ENCODE assay signal across 7 mouse cellular contexts in the genomic region with DNA sequence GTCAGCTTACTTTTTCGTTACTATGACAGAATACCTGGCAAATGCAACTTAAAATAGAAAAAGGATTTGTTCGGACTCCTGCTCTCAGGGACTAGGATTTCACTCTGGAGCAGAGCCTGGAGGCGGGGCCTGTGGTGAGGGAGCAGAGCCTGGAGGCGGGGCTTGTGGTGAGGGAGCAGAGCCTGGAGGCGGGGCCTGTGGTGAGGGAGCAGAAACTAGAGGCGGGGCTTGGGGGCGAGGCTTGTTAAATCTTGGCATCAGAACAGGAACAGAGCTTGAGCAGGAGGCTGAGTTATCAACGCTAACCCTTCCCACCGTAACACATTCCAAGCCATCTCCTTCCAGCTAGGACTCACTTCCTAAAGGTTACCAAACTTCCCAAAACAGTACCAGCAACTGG. TPM values are rescaled to one million over a fixed set of nuclear protein-coding genes. Genes with fewer than 3 reads are reported as not detected.
DNase-seq lines count a peak whose midpoint lies in the region; ATAC-seq and TF ChIP-seq lines count a peak whose summit lies in the region.

No protein-coding gene starts in this region.

- H3K27ac ChIP-seq in ES-E14 (ENCODE audit: insufficient read depth, low read depth, low read length, poor library complexity, severe bottlenecking) = no peak overlapping the region
- no peak overlapping the region for H3K27ac ChIP-seq in forebrain, embryonic 12.5 days
- H3K27ac ChIP-seq in limb, embryonic 11.5 days (replicated peaks; ENCODE audit: low read depth, low read length) = 0 out of 2 replicates have a peak overlapping the region, but pooled peaks have one; percentile 5
- no peak overlapping the region for H3K27ac ChIP-seq in midbrain, embryonic 14.5 days (replicated peaks; ENCODE audit: low read depth, low read length)

- WGBS in forebrain, embryonic 12.5 days = 30% methylated on average over 9 of the region's 9 CpGs
- WGBS in limb, embryonic 11.5 days = 35% methylated on average over 9 of the region's 9 CpGs
- 46% methylated on average over 9 of the region's 9 CpGs for WGBS in midbrain, embryonic 14.5 days

- ATAC-seq in forebrain, embryonic 12.5 days (ENCODE audit: low FRiP score) = peak; percentile 57; the same call in 1 of the 2 replicates
- ATAC-seq in limb, embryonic 11.5 days (ENCODE audit: insufficient number of reproducible peaks, low FRiP score, low TSS enrichment, low read depth) = peak; percentile 46; the same call in 1 of the 2 replicates
- ATAC-seq in midbrain, embryonic 14.5 days (ENCODE audit: low FRiP score, low TSS enrichment) = peak; percentile 63; the same call in 1 of the 2 replicates
- ATAC-seq in inflammation-experienced regulatory T-cells, adult 6 months = no peak

- intact Hi-C loops in heart, postnatal 14 days (cut with DNase I) = no loop called here

- no peak overlapping the region for H3K4me2 ChIP-seq in forebrain, embryonic 12.5 days
- no peak overlapping the region for H3K4me2 ChIP-seq in limb, embryonic 11.5 days (ENCODE audit: low read depth, severe bottlenecking)
- no peak overlapping the region for H3K4me2 ChIP-seq in midbrain, embryonic 14.5 days (ENCODE audit: low read length)

- in situ Hi-C loops in ES-E14 (cut with MboI; ENCODE audit: low sequenced_read_pairs in 2 of 2, unreplicated experiment in 2 of 2) = no loop called here

- no peak overlapping the region for H3K9ac ChIP-seq in ES-E14 (ENCODE audit: insufficient read depth, low read depth, low read length, poor library complexity, severe bottlenecking)
- no peak overlapping the region for H3K9ac ChIP-seq in forebrain, embryonic 12.5 days
- H3K9ac ChIP-seq in limb, embryonic 11.5 days (ENCODE audit: low read length) = no peak overlapping the region
- no peak overlapping the region for H3K9ac ChIP-seq in midbrain, embryonic 14.5 days (replicated peaks; ENCODE audit: low read length)

- peaks cover 3% of the 10 kb centered on the region; the same call in 1 of the 2 replicates for H3K36me3 ChIP-seq in ES-E14 (ENCODE audit: control insufficient read depth, insufficient read depth, low read length, poor library complexity, severe bottlenecking)
- peaks cover 92% of the 10 kb centered on the region for H3K36me3 ChIP-seq in forebrain, embryonic 12.5 days (replicated peaks)
- peaks cover 39% of the 10 kb centered on the region for H3K36me3 ChIP-seq in limb, embryonic 11.5 days (ENCODE audit: control insufficient read depth, insufficient read depth, low read length)
- peaks cover 90% of the 10 kb centered on the region for H3K36me3 ChIP-seq in midbrain, embryonic 14.5 days (ENCODE audit: control insufficient read depth, insufficient read depth, low read length)

- no peaks in the 10 kb centered on the region for H3K9me3 ChIP-seq in ES-E14 (ENCODE audit: control insufficient read depth, insufficient read depth, low read depth, low read length)
- no peaks in the 10 kb centered on the region for H3K9me3 ChIP-seq in forebrain, embryonic 12.5 days
- no peaks in the 10 kb centered on the region; the same call in 1 of the 2 replicates for H3K9me3 ChIP-seq in limb, embryonic 11.5 days (ENCODE audit: control insufficient read depth, low read length)
- no peaks in the 10 kb centered on the region for H3K9me3 ChIP-seq in midbrain, embryonic 14.5 days (ENCODE audit: control insufficient read depth, low read length)

- no peaks in the 10 kb centered on the region for H3K27me3 ChIP-seq in forebrain, embryonic 12.5 days
- no peaks in the 10 kb centered on the region for H3K27me3 ChIP-seq in limb, embryonic 11.5 days (ENCODE audit: control insufficient read depth, insufficient read depth, low read length)
- H3K27me3 ChIP-seq in midbrain, embryonic 14.5 days (ENCODE audit: control insufficient read depth, insufficient read depth, low read length) = no peaks in the 10 kb centered on the region

- H3K4me1 ChIP-seq in ES-E14 (ENCODE audit: control insufficient read depth in 2 of 2, insufficient read depth in 2 of 2, low read length in 2 of 2, poor library complexity in 1 of 2) = peaks cover 19 to 26% of the 10 kb centered on the region in 2 experiments
- H3K4me1 ChIP-seq in forebrain, embryonic 12.5 days = no peaks in the 10 kb centered on the region
- H3K4me1 ChIP-seq in limb, embryonic 11.5 days (ENCODE audit: control insufficient read depth, insufficient read depth, low read length) = peaks cover 13% of the 10 kb centered on the region
- no peaks in the 10 kb centered on the region for H3K4me1 ChIP-seq in midbrain, embryonic 14.5 days (ENCODE audit: control insufficient read depth, insufficient read depth, low read length)

- DNase-seq in ES-E14 (ENCODE audit: low read depth, low spot score) = peak; percentile 90
- peak; percentile 21 to 44 for DNase-seq in adrenal gland, adult 18-20 months (ENCODE audit: low spot score in 2 of 2)
- DNase-seq in heart, postnatal 14 days = peak; percentile 71 to 77
- DNase-seq in limb, embryonic 11.5 days (ENCODE audit: low spot score) = peak; percentile 72
- peak; percentile 63 for DNase-seq in midbrain, embryonic 14.5 days

- no peak overlapping the region; a peak in 1 of 4 replicates for H3K4me3 ChIP-seq in ES-E14 (ENCODE audit: insufficient read depth in 1 of 2, low read depth in 1 of 2, low read length in 2 of 2, poor library complexity in 1 of 2, severe bottlenecking in 1 of 2)
- no peak overlapping the region for H3K4me3 ChIP-seq in forebrain, embryonic 12.5 days (replicated peaks)
- H3K4me3 ChIP-seq in limb, embryonic 11.5 days (ENCODE audit: low read depth, low read length) = no peak overlapping the region
- no peak overlapping the region for H3K4me3 ChIP-seq in midbrain, embryonic 14.5 days (replicated peaks; ENCODE audit: low read depth, low read length)

TF ChIP-seq in ES-E14, 5 proteins besides CTCF, POLR2A, EP300 and RAD21:
- TF ChIP-seq MAFK (IDR thresholded peaks at IDR 0.05; ENCODE audit: insufficient read depth, low read depth, low read length) (no peak), ZC3H11A (IDR thresholded peaks at IDR 0.05; ENCODE audit: borderline replicate concordance, low read depth, low read length) (no peak), CHD2 (IDR thresholded peaks at IDR 0.05; ENCODE audit: low read depth, low read length) (no peak), ZNF384 (IDR thresholded peaks at IDR 0.05; ENCODE audit: low read depth, low read length) (no peak), HCFC1 (IDR thresholded peaks at IDR 0.05; ENCODE audit: borderline replicate concordance, insufficient read depth, low read length) (no peak)

RNA-seq across cellular contexts. Expression of a gene that starts 58.5 kb away (rescaled TPM):
- 17.4 and 22.9 TPM in 2 replicates for total RNA-seq in ES-E14 (2012; rRNA removed)
- total RNA-seq in adrenal gland, adult 18-20 months (2021) = 10 to 100 TPM; 30.9 to 41.5 TPM
- 56.0 and 61.5 TPM in 2 replicates for polyA plus RNA-seq in forebrain, embryonic 12.5 days (2016; fragmentation: Nextera tagmentation; extraction: Ambion mirVana)
- 10 to 100 TPM; 30.0 to 31.5 TPM for total RNA-seq in heart, postnatal 14 days (2021)
- 38.9 and 41.5 TPM in 2 replicates for polyA plus RNA-seq in limb, embryonic 11.5 days (2014; fragmentation: Nextera tagmentation; extraction: Ambion mirVana)
- polyA plus RNA-seq in midbrain, embryonic 14.5 days (2014; fragmentation: Nextera tagmentation; extraction: Ambion mirVana) = 41.0 and 49.1 TPM in 2 replicates
- 10 to 100 TPM; 44.4 to 67.1 (median 46.9) TPM for polyA plus RNA-seq in inflammation-experienced regulatory T-cells, adult 6 months (2017; shearing (Covaris generic))

Comparison
In these comparisons a context has a peak if more than half of its experiments do, and no peak if none do; other contexts are left out.
1. DNase-seq: peak in every context shown above with its lines; median percentile 90 in ES-E14; 74 in heart, postnatal 14 days; 72 in limb, embryonic 11.5 days; 63 in midbrain, embryonic 14.5 days; 32 in adrenal gland, adult 18-20 months.